In the genomic region with DNA sequence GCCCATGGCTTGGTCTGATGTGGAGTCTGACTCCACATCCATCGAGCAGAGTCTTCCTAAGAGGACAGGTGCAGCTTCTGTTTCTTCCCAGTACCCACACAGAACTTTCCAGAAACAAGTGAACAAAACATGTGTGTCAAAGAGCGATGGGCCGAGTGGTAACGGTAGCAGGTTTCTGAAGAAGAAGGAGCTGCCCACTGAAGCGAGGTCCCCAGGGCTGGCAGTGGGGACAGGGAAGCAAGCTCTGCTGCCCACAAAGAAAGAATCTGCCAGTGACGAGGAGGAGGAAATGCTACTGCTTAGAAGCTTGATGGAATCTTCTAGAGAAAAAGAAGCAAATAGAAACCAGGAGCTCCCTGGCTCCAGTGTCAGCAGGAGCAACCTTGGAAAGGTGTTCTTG, we compare ENCODE assay signal across 34 mouse cellular contexts. TPM values are rescaled to one million over a fixed set of nuclear protein-coding genes. Genes with fewer than 3 reads are reported as not detected.
A peak's percentile ranks its signal among the peaks of the same experiment; 100 is the strongest.
DNase-seq lines count a peak whose midpoint lies in the region; ATAC-seq and TF ChIP-seq lines count a peak whose summit lies in the region.
"Had no signal": no experiment of that assay in that cellular context is flagged by ENCODE, and none has a peak within 500 bp of the region (broad histone marks: within the 10 kb centered on the region; RNA-seq: fewer than 3 reads in every experiment).

No protein-coding gene starts in this region.

- no peak for TF ChIP-seq EP300 in liver, postnatal 0 days (IDR thresholded peaks at IDR 0.05; ENCODE audit: low read depth)

- no peak for TF ChIP-seq POLR2A in testis, adult 2 months (IDR thresholded peaks at IDR 0.05; ENCODE audit: control insufficient read depth, low read depth, low read length)
- no peak for TF ChIP-seq POLR2A in bone marrow, adult 2 months (IDR thresholded peaks at IDR 0.05; ENCODE audit: borderline replicate concordance, control insufficient read depth, low read depth, low read length)

- peak overlapping the region; percentile 64 for H3K27ac ChIP-seq in liver, postnatal 0 days (ENCODE audit: low read depth)
- no peak overlapping the region; the same call in 1 of the 2 replicates for H3K27ac ChIP-seq in testis, adult 2 months (ENCODE audit: control insufficient read depth, insufficient read depth, low read depth, low read length)
- peak overlapping the region; percentile 77 for H3K27ac ChIP-seq in bone marrow, adult 2 months (ENCODE audit: control insufficient read depth, insufficient read depth, low read depth, low read length, poor library complexity)
- H3K27ac ChIP-seq: embryonic facial prominence, embryonic 10.5 days; embryonic facial prominence, embryonic 15.5 days; forebrain, embryonic 12.5 days; heart, adult 2 months; hindbrain, embryonic 15.5 days; layer of hippocampus, adult 2 months; macrophage; midbrain, embryonic 10.5 days; midbrain, embryonic 15.5 days; neural tube, embryonic 13.5 days; stomach, postnatal 0 days had no signal

- H3K9ac ChIP-seq in liver, postnatal 0 days (replicated peaks), result no peak overlapping the region
- H3K9ac ChIP-seq: embryonic facial prominence, embryonic 15.5 days; forebrain, embryonic 12.5 days; forebrain, postnatal 0 days; heart, embryonic 12.5 days; hindbrain, embryonic 15.5 days; midbrain, embryonic 15.5 days; neural tube, embryonic 13.5 days had no signal

- WGBS in liver, postnatal 0 days (ENCODE audit: insufficient replicate concordance), result 76% methylated on average over 6 of the region's 6 CpGs
- 58% methylated on average over 6 of the region's 6 CpGs for WGBS in bone marrow, adult 2 months

- no peaks in the 10 kb centered on the region for H3K27me3 ChIP-seq in liver, postnatal 0 days (ENCODE audit: insufficient read depth, low read length)
- H3K27me3 ChIP-seq in testis, adult 2 months (ENCODE audit: control insufficient read depth, insufficient read depth, low read length), result no peaks in the 10 kb centered on the region
- no peaks in the 10 kb centered on the region for H3K27me3 ChIP-seq in splenic B cell, adult 2 months (ENCODE audit: control insufficient read depth, insufficient read depth, low read length, poor library complexity, severe bottlenecking)
- H3K27me3 ChIP-seq: embryonic facial prominence, embryonic 15.5 days; forebrain, embryonic 12.5 days; heart, embryonic 12.5 days; hindbrain, embryonic 15.5 days; midbrain, embryonic 15.5 days; neural tube, embryonic 13.5 days had no signal

- ATAC-seq in liver, postnatal 0 days, result no peak
- no peak for ATAC-seq in cerebellum, adult (ENCODE audit: insufficient number of reproducible peaks, low FRiP score, low TSS enrichment)
- ATAC-seq: forebrain, postnatal 0 days; inflammation-experienced regulatory T-cells, adult 6 months; lung, postnatal 0 days had no signal

- no peak for TF ChIP-seq CTCF in liver, postnatal 0 days (IDR thresholded peaks at IDR 0.05; ENCODE audit: low read depth)
- no peak for TF ChIP-seq CTCF in testis, adult 2 months (IDR thresholded peaks at IDR 0.05; ENCODE audit: control insufficient read depth, insufficient read depth, insufficient replicate concordance, low read depth, low read length)
- no peak for TF ChIP-seq CTCF in bone marrow, adult 2 months (IDR thresholded peaks at IDR 0.05; ENCODE audit: control insufficient read depth, insufficient read depth, low read length)

- no peaks in the 10 kb centered on the region for H3K9me3 ChIP-seq in liver, postnatal 0 days (ENCODE audit: low read length)
- H3K9me3 ChIP-seq: embryonic facial prominence, embryonic 10.5 days; embryonic facial prominence, embryonic 15.5 days; forebrain, embryonic 12.5 days; heart, embryonic 12.5 days; hindbrain, embryonic 15.5 days; midbrain, embryonic 10.5 days; midbrain, embryonic 15.5 days; neural tube, embryonic 13.5 days had no signal

- no peak for DNase-seq in liver, postnatal 0 days
- DNase-seq in liver, result no peak
- no peak for DNase-seq in testis, postnatal 14 days (ENCODE audit: low spot score)
- peak; percentile 90 for DNase-seq in splenic B cell, adult 2 months (ENCODE audit: low read depth, low spot score)
- DNase-seq in urinary bladder, postnatal 25 days (ENCODE audit: low spot score), result no peak
- DNase-seq: adrenal gland, adult 2 months; adrenal gland, postnatal 36 days; cerebellum, adult 8-10 months; cerebellum, postnatal 25 days; forebrain, postnatal 0 days; heart, postnatal 4 days; kidney, adult 18-20 months; kidney, postnatal 36 days; left cerebral cortex, postnatal 4 days; lung, adult 18-20 months; right cerebral cortex, postnatal 4 days; thymus, postnatal 4 days had no signal

- H3K36me3 ChIP-seq in liver, postnatal 0 days (replicated peaks; ENCODE audit: insufficient read depth, low read length), result 0 out of 2 replicates have a peak, but pooled peaks cover 5% of the 10 kb centered on the region
- peaks cover 4% of the 10 kb centered on the region for H3K36me3 ChIP-seq in testis, adult 2 months (ENCODE audit: control insufficient read depth, insufficient read depth, low read length)
- H3K36me3 ChIP-seq in splenic B cell, adult 2 months (ENCODE audit: control insufficient read depth, insufficient read depth, low read length, poor library complexity, severe bottlenecking), result peaks cover 1% of the 10 kb centered on the region; the same call in 1 of the 2 replicates

- no peak overlapping the region for H3K4me2 ChIP-seq in liver, postnatal 0 days (ENCODE audit: low read depth, low read length)
- H3K4me2 ChIP-seq: midbrain, embryonic 15.5 days had no signal

- H3K4me1 ChIP-seq in liver, postnatal 0 days (ENCODE audit: insufficient read depth), result peaks cover 10% of the 10 kb centered on the region; the same call in 1 of the 2 replicates
- no peaks in the 10 kb centered on the region for H3K4me1 ChIP-seq in testis, adult 2 months (ENCODE audit: control insufficient read depth, insufficient read depth, low read length)
- peaks cover 3% of the 10 kb centered on the region for H3K4me1 ChIP-seq in bone marrow, adult 2 months (ENCODE audit: control insufficient read depth, insufficient read depth, low read length)
- H3K4me1 ChIP-seq: heart, embryonic 12.5 days had no signal

- H3K4me3 ChIP-seq in liver, postnatal 0 days (ENCODE audit: low read depth, low read length), result no peak overlapping the region
- H3K4me3 ChIP-seq in testis, adult 2 months (ENCODE audit: control insufficient read depth, low read depth, low read length), result peak overlapping the region; percentile 86
- H3K4me3 ChIP-seq in bone marrow, adult 2 months (replicated peaks; ENCODE audit: control insufficient read depth, low read depth, low read length), result no peak overlapping the region
- H3K4me3 ChIP-seq: embryonic facial prominence, embryonic 10.5 days; embryonic facial prominence, embryonic 15.5 days; forebrain, embryonic 12.5 days; heart, adult 2 months; heart, embryonic 12.5 days; layer of hippocampus, adult 2 months; midbrain, embryonic 10.5 days had no signal

RNA-seq across cellular contexts. Expression of gene 1700030K09Rik, which starts 1.4 kb away (rescaled TPM):
- 2.1 and 2.2 TPM in 2 replicates for polyA plus RNA-seq in liver, postnatal 0 days (2015; fragmentation: Nextera tagmentation; extraction: Ambion mirVana)
- 44.3 and 46.6 TPM in 2 replicates for polyA plus RNA-seq in testis, adult 2 months (2012; rRNA removed)
- 1.6 and 4.1 TPM in 2 replicates for polyA plus RNA-seq in bone marrow, adult 2 months (2011; ENCODE audit: insufficient read depth, insufficient read length, low replicate concordance, missing spikeins)

RNA-seq across cellular contexts. Expression of gene Calr3, which starts 1.4 kb away (rescaled TPM):
- polyA plus RNA-seq in liver, postnatal 0 days (2015; fragmentation: Nextera tagmentation; extraction: Ambion mirVana), result 0.46 and 0.72 TPM in 2 replicates
- polyA plus RNA-seq in testis, adult 2 months (2012; rRNA removed), result 41.8 and 53.8 TPM in 2 replicates
- not detected in 2 replicates for polyA plus RNA-seq in bone marrow, adult 2 months (2011; ENCODE audit: insufficient read depth, insufficient read length, low replicate concordance, missing spikeins)

RNA-seq across cellular contexts. Expression of gene Eps15l1, which starts 23.8 kb away (rescaled TPM):
- 9.3 and 10.1 TPM in 2 replicates for polyA plus RNA-seq in liver, postnatal 0 days (2015; fragmentation: Nextera tagmentation; extraction: Ambion mirVana)
- 11.9 and 12.0 TPM in 2 replicates for polyA plus RNA-seq in testis, adult 2 months (2012; rRNA removed)
- polyA plus RNA-seq in bone marrow, adult 2 months (2011; ENCODE audit: insufficient read depth, insufficient read length, low replicate concordance, missing spikeins), result 29.1 and 46.4 TPM in 2 replicates

RNA-seq across cellular contexts. Expression of gene Cherp, which starts 30.0 kb away (rescaled TPM):
- polyA plus RNA-seq in liver, postnatal 0 days (2015; fragmentation: Nextera tagmentation; extraction: Ambion mirVana), result 9.2 and 11.2 TPM in 2 replicates
- 54.1 and 57.7 TPM in 2 replicates for polyA plus RNA-seq in testis, adult 2 months (2012; rRNA removed)
- 36.2 and 57.2 TPM in 2 replicates for polyA plus RNA-seq in bone marrow, adult 2 months (2011; ENCODE audit: insufficient read depth, insufficient read length, low replicate concordance, missing spikeins)

RNA-seq across cellular contexts. Expression of gene Slc35e1, which starts 47.3 kb away (rescaled TPM):
- 5.8 and 6.0 TPM in 2 replicates for polyA plus RNA-seq in liver, postnatal 0 days (2015; fragmentation: Nextera tagmentation; extraction: Ambion mirVana)
- 9.1 and 10.4 TPM in 2 replicates for polyA plus RNA-seq in testis, adult 2 months (2012; rRNA removed)
- 10.3 and 23.6 TPM in 2 replicates for polyA plus RNA-seq in bone marrow, adult 2 months (2011; ENCODE audit: insufficient read depth, insufficient read length, low replicate concordance, missing spikeins)

Comparison
In these comparisons a context has a peak if more than half of its experiments do, and no peak if none do; other contexts are left out.
1. RNA of gene Calr3, which starts 1.4 kb away (polyA plus RNA-seq): 41.8 to 53.8 TPM in testis, adult 2 months; 0.46 to 0.72 TPM in liver, postnatal 0 days and not detected in bone marrow, adult 2 months; every median in the first group is over 10 times any median in the second.